In the genomic region with DNA sequence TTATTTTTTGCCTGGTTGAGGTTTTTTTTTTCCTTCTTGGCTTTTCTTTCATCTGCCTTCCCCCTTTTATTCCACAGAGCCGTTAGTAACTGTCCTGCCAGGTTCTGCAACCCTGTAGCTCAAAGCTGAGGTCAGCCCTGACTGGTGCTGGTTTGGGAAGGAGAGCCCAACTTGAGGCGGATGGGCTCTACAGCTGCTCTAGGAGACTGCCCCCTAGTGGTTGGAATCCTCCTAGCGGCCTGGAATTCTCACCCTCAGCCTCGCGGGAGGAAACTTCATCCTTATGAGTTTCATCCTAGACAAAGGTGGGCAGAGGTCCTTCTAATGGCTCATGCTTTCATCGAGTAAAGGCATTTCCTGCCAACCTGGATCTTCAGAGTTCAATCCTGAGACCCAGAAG, we compare ENCODE assay signal across 10 mouse cellular contexts. TPM values are rescaled to one million over a fixed set of nuclear protein-coding genes. Genes with fewer than 3 reads are reported as not detected.
DNase-seq lines count a peak whose midpoint lies in the region; ATAC-seq and TF ChIP-seq lines count a peak whose summit lies in the region.
"Had no signal": no experiment of that assay in that cellular context is flagged by ENCODE, and none has a peak within 500 bp of the region (broad histone marks: within the 10 kb centered on the region; RNA-seq: fewer than 3 reads in every experiment).

No protein-coding gene starts in this region.

- WGBS in midbrain, embryonic 10.5 days: 45% methylated on average over 6 of the region's 6 CpGs
- WGBS in midbrain, embryonic 15.5 days: 45% methylated on average over 6 of the region's 6 CpGs
- WGBS in embryonic facial prominence, embryonic 11.5 days: 36% methylated on average over 6 of the region's 6 CpGs
- WGBS in liver, postnatal 0 days (ENCODE audit: insufficient replicate concordance): 27% methylated on average over 6 of the region's 6 CpGs

- TF ChIP-seq CTCF in liver, postnatal 0 days (IDR thresholded peaks at IDR 0.05; ENCODE audit: low read depth): peak; percentile 81

- peak; percentile 43 for DNase-seq in midbrain, embryonic 10.5 days (ENCODE audit: low spot score)
- peak; percentile 16 to 28 for DNase-seq in adrenal gland, postnatal 4 days (ENCODE audit: low spot score in 2 of 2)
- peak; percentile 67 for DNase-seq in embryonic facial prominence, embryonic 11.5 days (ENCODE audit: low spot score)
- peak; percentile 74 for DNase-seq in kidney, adult 9 months
- DNase-seq in liver, postnatal 0 days: peak; percentile 62
- peak; percentile 30 for DNase-seq in right cerebral cortex, adult 18-20 months
- DNase-seq in urinary bladder, adult 2 months (ENCODE audit: low spot score): peak; percentile 31

- no peak overlapping the region for H3K4me3 ChIP-seq in midbrain, embryonic 10.5 days
- no peak overlapping the region for H3K4me3 ChIP-seq in midbrain, embryonic 15.5 days
- H3K4me3 ChIP-seq in embryonic facial prominence, embryonic 11.5 days (ENCODE audit: low read depth, low read length): no peak overlapping the region
- no peak overlapping the region for H3K4me3 ChIP-seq in liver, postnatal 0 days (ENCODE audit: low read depth, low read length)
- H3K4me3 ChIP-seq: erythroblast, embryonic 14.5 days; megakaryocyte, embryonic 14.5 days had no signal

- no peak for ATAC-seq in midbrain, embryonic 15.5 days (replicated peaks)
- no peak for ATAC-seq in embryonic facial prominence, embryonic 11.5 days (replicated peaks; ENCODE audit: insufficient number of reproducible peaks, low FRiP score, low TSS enrichment, low read depth)
- ATAC-seq in liver, postnatal 0 days: no peak

- no peak for TF ChIP-seq EP300 in liver, postnatal 0 days (IDR thresholded peaks at IDR 0.05; ENCODE audit: low read depth)

- no peak overlapping the region for H3K27ac ChIP-seq in midbrain, embryonic 10.5 days (replicated peaks)
- H3K27ac ChIP-seq in midbrain, embryonic 15.5 days: no peak overlapping the region
- no peak overlapping the region for H3K27ac ChIP-seq in embryonic facial prominence, embryonic 11.5 days (replicated peaks; ENCODE audit: low read depth, low read length)
- no peak overlapping the region for H3K27ac ChIP-seq in liver, postnatal 0 days (ENCODE audit: low read depth)

- H3K36me3 ChIP-seq in midbrain, embryonic 10.5 days: no peaks in the 10 kb centered on the region
- H3K36me3 ChIP-seq in midbrain, embryonic 15.5 days (replicated peaks): no peaks in the 10 kb centered on the region
- no peaks in the 10 kb centered on the region for H3K36me3 ChIP-seq in embryonic facial prominence, embryonic 11.5 days (replicated peaks; ENCODE audit: control insufficient read depth, insufficient read depth, low read depth, low read length)
- no peaks in the 10 kb centered on the region for H3K36me3 ChIP-seq in liver, postnatal 0 days (replicated peaks; ENCODE audit: insufficient read depth, low read length)

- no peak overlapping the region for H3K4me2 ChIP-seq in midbrain, embryonic 15.5 days
- H3K4me2 ChIP-seq in embryonic facial prominence, embryonic 11.5 days (ENCODE audit: low read depth, low read length): no peak overlapping the region
- H3K4me2 ChIP-seq in liver, postnatal 0 days (ENCODE audit: low read depth, low read length): no peak overlapping the region

- no peaks in the 10 kb centered on the region for H3K9me3 ChIP-seq in midbrain, embryonic 10.5 days (replicated peaks)
- H3K9me3 ChIP-seq in midbrain, embryonic 15.5 days: no peaks in the 10 kb centered on the region
- no peaks in the 10 kb centered on the region for H3K9me3 ChIP-seq in embryonic facial prominence, embryonic 11.5 days (replicated peaks; ENCODE audit: control insufficient read depth, low read length)
- no peaks in the 10 kb centered on the region for H3K9me3 ChIP-seq in liver, postnatal 0 days (ENCODE audit: low read length)
- H3K9me3 ChIP-seq: megakaryocyte, embryonic 14.5 days had no signal

- H3K27me3 ChIP-seq in midbrain, embryonic 10.5 days (ENCODE audit: low read depth, poor library complexity, severe bottlenecking): no peaks in the 10 kb centered on the region
- H3K27me3 ChIP-seq in midbrain, embryonic 15.5 days (replicated peaks): no peaks in the 10 kb centered on the region
- H3K27me3 ChIP-seq in embryonic facial prominence, embryonic 11.5 days (ENCODE audit: control insufficient read depth, insufficient read depth, low read length): no peaks in the 10 kb centered on the region
- H3K27me3 ChIP-seq in liver, postnatal 0 days (ENCODE audit: insufficient read depth, low read length): no peaks in the 10 kb centered on the region

- peaks cover 12% of the 10 kb centered on the region for H3K4me1 ChIP-seq in midbrain, embryonic 10.5 days
- no peaks in the 10 kb centered on the region for H3K4me1 ChIP-seq in midbrain, embryonic 15.5 days
- no peaks in the 10 kb centered on the region; the same call in 1 of the 2 replicates for H3K4me1 ChIP-seq in embryonic facial prominence, embryonic 11.5 days (ENCODE audit: control insufficient read depth, insufficient read depth, low read length)
- no peaks in the 10 kb centered on the region for H3K4me1 ChIP-seq in liver, postnatal 0 days (ENCODE audit: insufficient read depth)

- H3K9ac ChIP-seq in midbrain, embryonic 15.5 days: no peak overlapping the region
- no peak overlapping the region for H3K9ac ChIP-seq in embryonic facial prominence, embryonic 11.5 days (replicated peaks; ENCODE audit: low read length)
- no peak overlapping the region for H3K9ac ChIP-seq in liver, postnatal 0 days (replicated peaks)

RNA-seq across cellular contexts. Expression of gene Tmsb10, which starts 51.5 kb away (rescaled TPM):
- polyA plus RNA-seq in midbrain, embryonic 10.5 days (2016; fragmentation: Nextera tagmentation; extraction: Ambion mirVana): 2,755 and 2,780 TPM in 2 replicates
- polyA plus RNA-seq in midbrain, embryonic 15.5 days (2015; fragmentation: Nextera tagmentation; extraction: Ambion mirVana): 4,117 and 4,750 TPM in 2 replicates
- 100 to 1,000 TPM; 594 to 750 TPM for total RNA-seq in adrenal gland, postnatal 4 days (2021)
- polyA plus RNA-seq in embryonic facial prominence, embryonic 11.5 days (2014; fragmentation: Nextera tagmentation; extraction: Ambion mirVana): 3,323 and 3,355 TPM in 2 replicates
- 320 and 328 TPM in 2 replicates for polyA plus RNA-seq in liver, postnatal 0 days (2015; fragmentation: Nextera tagmentation; extraction: Ambion mirVana)
- 471 and 572 TPM in 2 replicates for polyA plus RNA-seq in urinary bladder, adult 2 months (2012; rRNA removed)

Comparison
In these comparisons a context has a peak if more than half of its experiments do, and no peak if none do; other contexts are left out.
1. DNase-seq: peak in every context shown above with its lines; median percentile 74 in kidney, adult 9 months; 67 in embryonic facial prominence, embryonic 11.5 days; 62 in liver, postnatal 0 days; 43 in midbrain, embryonic 10.5 days; 31 in urinary bladder, adult 2 months; 30 in right cerebral cortex, adult 18-20 months; 22 in adrenal gland, postnatal 4 days.